Mouse (Mus musculus) liver, adult 2 months (tissue): Measurements from ENCODE around the gene Usp48. TPM values are rescaled to one million over a fixed set of nuclear protein-coding genes. Genes with fewer than 3 reads are reported as not detected.
"Not testable (repeated sequence)": the region's sequence is repeated elsewhere in the genome, so short reads cannot be mapped to it uniquely, and the experiment has no call there.

ENCODE experiments used
- DNase-seq: peaks from one replicate; pipeline ENCODE4 v3.0.0-alpha.2; 2011; ENCODE audit warnings: low read depth, low spot score; ENCODE audit errors: extremely low read depth
- H3K27ac ChIP-seq: fragments of 200-500 bp; replicated peaks from 2 replicates; pipeline ENCODE4 v1.5.1; 2012; ENCODE audit warnings: low read depth, mild to moderate bottlenecking, control low read depth, inconsistent platforms, low read length; ENCODE audit not compliant: insufficient read depth
- H3K27me3 ChIP-seq: fragments of 200-500 bp; 2 replicates; pipeline ENCODE4 v1.6.1; 2012; ENCODE audit warnings: mild to moderate bottlenecking, moderate library complexity, low read length, inconsistent platforms; ENCODE audit not compliant: control insufficient read depth, insufficient read depth
- H3K36me3 ChIP-seq: fragments of 200-500 bp; 2 replicates; pipeline ENCODE4 v1.6.1; 2012; ENCODE audit warnings: low read length, inconsistent platforms; ENCODE audit not compliant: control insufficient read depth, insufficient read depth
- H3K4me1 ChIP-seq: fragments of 200-500 bp; 2 replicates; pipeline ENCODE4 v1.6.1; 2011; ENCODE audit warnings: low read length; ENCODE audit not compliant: control insufficient read depth, insufficient read depth
- H3K4me3 ChIP-seq: fragments of 200-500 bp; 2 replicates; pipeline ENCODE4 v1.5.1; 2011; ENCODE audit warnings: low read depth, mild to moderate bottlenecking, control low read depth, low read length, moderate library complexity; ENCODE audit not compliant: insufficient read depth
- H3K79me2 ChIP-seq: fragments of 200-500 bp; 2 replicates; pipeline ENCODE4 v1.6.1; 2012; ENCODE audit warnings: inconsistent platforms, mild to moderate bottlenecking, low read length, moderate library complexity; ENCODE audit not compliant: control insufficient read depth, insufficient read depth
- H3K9ac ChIP-seq: fragments of 200-500 bp; 2 replicates; pipeline ENCODE4 v1.6.1; 2012; ENCODE audit warnings: low read depth, mild to moderate bottlenecking, control low read depth, inconsistent platforms, low read length
- CTCF ChIP-seq: fragments of 200-500 bp; IDR thresholded peaks from 2 replicates; pipeline ENCODE4 v1.5.1; 2011; ENCODE audit warnings: low read depth, low read length, control low read depth
- POLR2A ChIP-seq: fragments of 200-500 bp; IDR thresholded peaks from 2 replicates; pipeline ENCODE4 v1.6.1; 2011; ENCODE audit warnings: low read length, control low read depth; ENCODE audit not compliant: insufficient read depth; ENCODE audit errors: extremely low read depth
- WGBS: fragments of 180-500 bp; shearing (Covaris S2); methylation state at CpG from one replicate; pipeline ENCODE4 v1.1.7; 2018; 5-methylcytosine and 5-hydroxymethylcytosine counted together
- polyA plus RNA-seq: library from polyadenylated mRNA; depleted of rRNA; stranded (reverse); fragments of >200 nt; gene quantifications from 2 replicates; pipeline ENCODE4 v1.2.3, GENCODE M21; 2012
- total RNA-seq: library from RNA; depleted of rRNA; stranded (reverse); fragments of >200 nt; gene quantifications from 2 replicates; pipeline ENCODE4 v1.2.3, GENCODE M21; 2014

The Usp48 gene
- total and polyA plus RNA-seq, 2 experiments, result 19.6 to 21.8 TPM

GRCm38 (mm10) chr4:137574469-137574868 is 19.1 kb upstream of the Usp48 start, which contains the start of gene Ldlrad2:
Gene Ldlrad2 (minus strand): TSS chr4:137574569.
- Histone ChIP-seq H3K4me3 (no peak within 1 kb of the TSS), H3K4me1 (no peaks in the 10 kb centered on the region), H3K27ac (no peak within 1 kb of the TSS), H3K36me3 (no peaks in the 10 kb centered on the region), H3K9ac (no peak within 1 kb of the TSS), H3K27me3 (no peaks in the 10 kb centered on the region), H3K79me2 (no peaks in the 10 kb centered on the region)
- 93% methylated on average over 10 of the region's 10 CpGs for WGBS
- DNase-seq, result no peak
- TF ChIP-seq CTCF (no peak), POLR2A (no peak)

DNA sequence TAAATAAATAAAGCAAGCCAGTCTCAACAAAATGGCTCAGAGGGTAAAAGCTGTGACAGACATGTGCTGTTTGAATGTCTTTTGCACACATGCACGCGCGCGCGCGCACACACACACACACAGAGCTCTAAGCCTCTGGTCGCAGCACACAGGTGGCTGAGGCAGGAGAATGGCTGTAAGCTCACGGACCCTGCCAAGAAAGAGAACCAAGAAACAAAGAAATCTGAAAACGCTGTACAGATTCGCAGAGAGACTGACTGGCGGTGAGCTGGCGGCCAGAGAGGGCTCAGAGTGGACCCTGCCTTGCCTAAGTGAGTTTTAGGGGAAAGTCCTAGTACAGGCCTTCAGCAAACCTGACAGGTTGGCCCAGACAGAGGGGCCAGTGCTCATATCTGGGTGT is 16.1 kb upstream of the Usp48 start:
- Histone ChIP-seq H3K36me3 (no peaks in the 10 kb centered on the region), H3K4me1 (no peaks in the 10 kb centered on the region), H3K27me3 (no peaks in the 10 kb centered on the region), H3K27ac (no peak overlapping the region), H3K79me2 (no peaks in the 10 kb centered on the region), H3K4me3 (no peak overlapping the region), H3K9ac (no peak overlapping the region)
- 97% methylated on average over 12 of the region's 12 CpGs for WGBS
- DNase-seq, result no peak
- TF ChIP-seq CTCF, result no peak
- no peak for TF ChIP-seq POLR2A

- peak; percentile 70 for TF ChIP-seq CTCF
- no peak for TF ChIP-seq POLR2A
- H3K36me3 ChIP-seq, result no peaks in the 10 kb centered on the region
- no peaks in the 10 kb centered on the region for H3K27me3 ChIP-seq
- H3K4me3 ChIP-seq, result no peak overlapping the region; the same call in 1 of the 2 replicates
- H3K79me2 ChIP-seq, result no peaks in the 10 kb centered on the region
- no peak overlapping the region for H3K27ac ChIP-seq
- DNase-seq, result no peak
- H3K9ac ChIP-seq, result no peak overlapping the region
- H3K4me1 ChIP-seq, result no peaks in the 10 kb centered on the region
- WGBS, result 13% methylated on average over 39 of the region's 39 CpGs
Observed at GRCm38 (mm10) chr4:137578181-137578845, 15.2 kb upstream of the Usp48 start.

GRCm38 (mm10) chr4:137579789-137580188 is 13.8 kb upstream of the Usp48 start:
- WGBS, result 71% methylated on average over 4 of the region's 4 CpGs
- Histone ChIP-seq H3K9ac (no peak overlapping the region), H3K4me1 (no peaks in the 10 kb centered on the region)

GRCm38 (mm10) chr4:137580299-137580698 is 13.3 kb upstream of the Usp48 start:
- no peak overlapping the region for H3K27ac ChIP-seq
- H3K4me3 ChIP-seq, result no peak overlapping the region
- no peak overlapping the region for H3K9ac ChIP-seq
- H3K4me1 ChIP-seq, result no peaks in the 10 kb centered on the region
- H3K27me3 ChIP-seq, result no peaks in the 10 kb centered on the region
- no peak for DNase-seq
- no peak for TF ChIP-seq POLR2A
- TF ChIP-seq CTCF, result no peak
- WGBS, result 81% methylated on average over 2 of the region's 2 CpGs
- no peaks in the 10 kb centered on the region for H3K36me3 ChIP-seq
- no peaks in the 10 kb centered on the region for H3K79me2 ChIP-seq

More at GRCm38 (mm10) chr4:137579789-137580188, 13.8 kb upstream of the Usp48 start:
- H3K36me3 ChIP-seq, result no peaks in the 10 kb centered on the region
- no peak overlapping the region for H3K27ac ChIP-seq
- H3K79me2 ChIP-seq, result no peaks in the 10 kb centered on the region
- no peak for DNase-seq
- H3K4me3 ChIP-seq, result no peak overlapping the region
- no peak for TF ChIP-seq CTCF
- TF ChIP-seq POLR2A, result no peak
- H3K27me3 ChIP-seq, result no peaks in the 10 kb centered on the region

- Histone ChIP-seq H3K9ac (no peak overlapping the region), H3K4me1 (no peaks in the 10 kb centered on the region), H3K36me3 (no peaks in the 10 kb centered on the region), H3K27ac (no peak overlapping the region), H3K79me2 (no peaks in the 10 kb centered on the region), H3K4me3 (no peak overlapping the region), H3K27me3 (no peaks in the 10 kb centered on the region)
- TF ChIP-seq POLR2A (no peak), CTCF (peak; percentile 47)
- WGBS, result 68% methylated on average over 3 of the region's 3 CpGs
- DNase-seq, result no peak
Observed at GRCm38 (mm10) chr4:137581815-137582214, 11.7 kb upstream of the Usp48 start.

DNA sequence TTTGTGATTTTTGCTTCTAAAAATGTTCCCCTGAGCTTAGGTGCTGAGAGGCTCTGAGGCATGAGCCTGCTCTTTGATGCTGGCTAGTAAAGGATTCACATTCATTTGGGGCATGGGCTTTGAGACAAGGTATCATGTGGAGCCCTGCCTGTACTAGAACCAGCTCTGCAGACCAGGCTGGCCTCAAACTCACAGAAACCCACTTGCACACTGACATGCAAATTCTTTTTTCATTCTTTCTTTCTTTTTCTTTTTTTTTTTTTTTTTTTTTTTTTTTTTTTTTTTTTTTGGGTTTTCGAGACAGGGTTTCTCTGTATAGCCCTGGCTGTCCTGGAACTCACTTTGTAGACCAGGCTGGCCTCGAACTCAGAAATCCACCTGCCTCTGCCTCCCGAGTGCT is 4.5 kb upstream of the Usp48 start:
- H3K4me1 ChIP-seq, H3K27ac ChIP-seq, H3K36me3 ChIP-seq, DNase-seq, H3K79me2 ChIP-seq, H3K4me3 ChIP-seq, H3K27me3 ChIP-seq, H3K9ac ChIP-seq: not testable (repeated sequence)
- WGBS, result 96% methylated on average over 2 of the region's 3 CpGs
